Mouse (Mus musculus) urinary bladder, postnatal 4 days (tissue): ENCODE measurements around the gene Ldlr.
"Not testable (repeated sequence)": the region's sequence is repeated elsewhere in the genome, so short reads cannot be mapped to it uniquely, and the experiment has no call there.

Source experiments
- DNase-seq, 2 experiments: peaks; one replicate each; pipeline ENCODE4 v3.0.0; 2021 to 2022; ENCODE audit warnings: low spot score in 2 of 2

Ldlr gene

DNA sequence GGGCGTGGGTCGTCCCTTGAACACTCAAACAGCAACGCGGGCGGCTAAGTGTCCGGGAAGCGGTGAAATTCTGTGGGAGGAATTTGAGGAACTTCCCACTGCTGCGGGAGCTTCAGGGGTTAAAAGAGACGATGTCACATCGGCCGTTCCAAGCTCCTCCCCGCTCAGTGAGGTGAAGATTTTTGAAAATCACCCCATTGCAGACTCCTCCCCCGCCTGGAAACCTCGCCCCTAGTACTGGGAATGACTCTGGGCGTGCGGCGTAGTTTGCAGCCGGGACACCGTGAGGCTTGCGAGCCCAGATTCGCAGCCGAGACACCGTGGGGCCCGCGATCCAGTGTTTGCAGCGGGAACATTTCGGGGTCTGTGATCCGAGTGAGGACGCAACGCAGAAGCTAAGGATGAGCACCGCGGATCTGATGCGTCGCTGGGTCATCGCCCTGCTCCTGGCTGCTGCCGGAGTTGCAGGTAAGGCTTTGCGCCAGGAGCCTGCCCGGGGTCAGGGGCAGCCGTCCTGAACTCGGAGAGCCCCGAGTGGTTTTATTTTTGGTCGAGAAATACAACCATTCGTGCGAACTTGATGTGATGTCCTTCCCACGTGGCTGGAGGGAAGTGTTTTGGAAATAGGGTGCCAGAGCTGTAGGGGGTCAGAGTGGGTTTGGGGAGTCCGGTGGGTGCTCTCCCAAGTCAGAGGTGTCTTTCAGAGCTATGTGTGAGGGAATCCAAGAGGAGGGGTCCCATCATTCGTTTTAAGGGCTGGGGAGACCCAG, at the start of gene Ldlr:
Gene Ldlr (plus strand): TSS at position 107 of the 770 bp plus-strand sequence.
- DNase-seq: peak; percentile 86 to 92

DNA sequence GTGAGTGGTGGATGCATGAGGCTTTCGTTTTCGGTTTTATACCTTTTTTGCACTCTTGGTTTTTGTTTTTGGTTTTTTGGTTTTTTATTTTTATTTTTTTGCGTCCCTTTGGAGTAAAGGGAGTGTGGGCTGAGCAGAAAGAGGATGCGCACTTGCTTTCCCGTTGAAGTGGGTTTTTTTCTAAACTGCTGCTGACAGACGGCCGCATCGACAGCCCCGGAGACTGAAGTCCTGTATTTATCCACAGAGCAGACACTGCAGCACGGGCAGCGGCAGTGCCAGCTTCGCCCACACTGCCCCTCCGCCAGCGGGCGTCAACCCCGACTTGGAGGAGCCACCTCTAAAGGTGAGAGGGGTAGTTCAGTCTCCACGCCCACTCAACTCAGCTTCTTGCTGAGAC, 45.6 kb upstream of the Ldlr start:
- DNase-seq: no peak

DNA sequence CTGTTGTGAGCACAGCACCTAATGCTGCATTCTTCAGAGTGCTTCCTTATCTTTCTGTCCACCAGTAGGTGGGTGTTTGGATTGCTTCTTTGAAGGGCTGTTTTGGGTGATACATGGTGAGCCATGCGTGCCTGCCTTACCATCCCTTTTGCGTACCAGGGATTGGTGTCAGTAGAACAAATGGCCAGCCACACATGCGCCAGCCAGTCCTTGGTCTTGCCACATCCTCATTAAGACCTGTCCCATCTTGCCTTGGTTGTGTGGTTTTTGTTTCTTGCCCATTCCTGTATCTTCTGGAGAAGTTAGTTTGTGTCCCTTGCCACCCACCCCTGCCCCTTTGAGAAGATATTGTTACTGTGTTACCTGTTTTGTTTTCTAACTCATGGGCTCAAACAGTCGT, 42.8 kb upstream of the Ldlr start:
- DNase-seq: no peak

DNA sequence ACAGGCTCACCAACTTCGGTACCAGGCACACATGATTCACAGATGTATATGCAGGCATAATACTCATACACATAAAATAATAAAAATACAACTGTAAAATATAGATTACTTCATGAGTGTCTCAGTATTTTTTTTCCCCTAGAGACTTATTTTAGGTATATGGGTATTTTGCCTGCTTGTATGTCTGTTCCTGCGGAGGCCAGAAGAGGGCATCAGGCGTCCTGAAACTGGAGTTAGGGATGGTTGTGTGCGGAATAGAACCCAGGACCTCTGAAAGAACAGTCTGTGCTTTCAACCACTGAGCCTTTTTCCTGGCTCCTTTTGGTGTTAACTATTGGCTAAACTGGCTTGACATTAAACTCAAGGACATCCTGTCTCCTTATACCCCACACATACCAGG, 40.5 kb upstream of the Ldlr start:
- DNase-seq: no peak

DNA sequence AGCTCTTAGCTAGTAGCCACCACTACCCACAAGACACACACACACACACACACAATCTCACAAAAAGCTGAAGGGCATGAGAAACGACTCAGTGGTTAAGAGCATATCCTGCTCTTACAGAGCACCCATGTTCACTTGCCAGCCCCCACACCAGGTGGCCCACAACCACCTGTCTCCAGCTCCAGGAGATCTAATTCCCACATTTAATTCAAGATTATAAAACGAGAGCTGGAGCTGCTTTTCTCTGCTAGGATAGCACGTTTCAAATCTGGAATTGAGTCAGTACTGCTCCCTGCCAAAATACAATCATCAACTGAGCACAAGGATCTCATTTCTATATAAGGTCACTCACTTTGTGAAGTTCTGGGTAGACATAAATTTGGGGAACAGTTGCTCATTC, 39.4 kb upstream of the Ldlr start:
- DNase-seq: no peak

DNA sequence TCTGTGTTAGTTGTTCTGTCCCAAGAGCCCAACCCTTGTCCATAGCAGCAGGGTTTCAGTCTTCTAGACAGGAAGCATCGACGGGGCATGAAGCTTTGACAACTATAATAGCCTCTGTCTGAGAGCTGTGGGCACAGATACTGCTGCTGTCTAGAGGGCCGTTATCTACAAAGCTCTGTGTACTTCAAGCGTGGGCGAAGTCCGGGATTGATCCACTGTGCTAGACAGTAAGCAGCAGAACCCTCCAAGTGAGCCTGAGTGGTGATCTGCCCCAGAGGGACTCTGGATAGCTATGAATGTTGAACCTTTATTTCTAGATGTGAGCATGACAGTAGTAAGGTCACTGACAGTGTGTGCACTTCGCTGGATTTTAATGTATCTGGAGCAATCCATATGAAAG, 34.7 kb upstream of the Ldlr start:
- DNase-seq: no peak

DNA sequence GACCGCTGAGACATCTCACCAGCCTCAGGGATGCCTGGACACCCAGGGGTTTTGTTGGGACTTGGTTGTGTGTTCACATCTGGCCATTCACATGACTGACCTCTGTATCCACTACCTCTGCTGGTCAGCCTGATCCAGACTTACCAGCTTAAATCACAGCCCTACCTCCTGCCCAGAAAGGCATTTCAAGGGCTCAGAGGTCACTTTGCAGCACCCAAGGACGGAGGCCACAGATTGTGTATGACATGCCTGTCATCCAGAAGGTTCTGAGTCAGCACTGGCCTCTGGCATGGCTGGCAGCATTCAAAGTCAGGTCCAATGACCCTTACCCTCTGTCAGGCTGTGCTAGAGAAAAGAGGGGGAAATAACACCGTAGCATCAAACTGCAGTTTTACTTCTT, 33.3 kb upstream of the Ldlr start:
- DNase-seq: no peak

DNA sequence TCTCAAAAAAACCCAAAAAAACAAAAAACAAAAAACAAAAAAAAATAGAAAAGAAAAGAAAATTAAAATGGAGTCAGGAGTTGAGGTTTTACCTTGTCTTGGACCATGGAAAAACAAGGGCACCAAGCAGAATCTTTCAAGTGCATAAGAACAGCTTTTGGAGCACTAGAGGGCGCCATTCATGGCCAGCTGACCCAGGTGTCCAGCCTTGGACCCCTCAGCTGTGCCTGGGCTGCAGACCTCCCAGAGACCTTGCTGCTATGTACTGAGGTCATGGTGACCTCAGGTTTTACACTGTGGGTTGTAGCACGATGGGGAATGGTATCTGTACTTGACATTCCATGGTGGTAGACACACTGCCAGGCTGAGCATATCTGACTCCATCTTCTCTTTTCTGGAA, 31.4 kb upstream of the Ldlr start:
- DNase-seq: no peak

DNA sequence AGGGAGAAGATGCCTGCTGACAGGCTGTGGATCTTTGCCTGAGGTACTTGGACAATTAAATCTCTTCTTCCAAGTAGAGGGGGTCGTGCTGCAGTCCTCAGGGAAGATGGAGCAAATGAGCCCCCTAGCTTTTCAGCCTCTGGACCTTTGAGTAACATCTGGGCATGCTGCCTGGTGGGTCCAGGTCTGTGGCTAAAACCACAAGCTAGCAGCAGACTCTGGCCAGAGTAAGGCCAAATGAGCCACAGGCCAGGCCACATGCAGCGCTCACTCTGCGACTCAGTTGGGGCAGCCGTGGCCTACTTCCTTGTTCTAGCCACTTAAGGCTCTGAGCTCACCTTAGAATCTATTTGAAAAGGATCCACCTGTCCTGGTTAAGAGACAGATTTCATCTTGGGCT, 30.8 kb upstream of the Ldlr start:
- DNase-seq: no peak

DNA sequence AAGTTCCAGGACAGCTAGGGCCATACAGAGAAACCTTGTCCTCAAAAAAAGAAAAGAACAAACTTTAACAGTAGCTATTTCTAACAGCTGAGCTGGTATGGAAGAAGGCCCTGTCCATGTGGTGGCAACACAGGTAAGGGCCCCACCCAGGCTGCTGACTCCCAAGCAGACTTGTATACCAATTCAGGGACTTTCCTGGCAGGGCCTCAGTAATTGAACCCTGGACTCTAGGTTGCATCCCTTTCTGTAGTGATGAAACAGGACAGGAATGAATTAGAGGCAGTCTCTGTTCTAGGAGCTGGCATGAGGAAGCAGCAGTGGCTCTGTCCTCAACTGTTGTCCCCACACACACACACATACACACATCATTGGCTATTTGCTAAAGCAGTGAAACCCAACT, 29.2 kb upstream of the Ldlr start:
- DNase-seq: no peak

DNA sequence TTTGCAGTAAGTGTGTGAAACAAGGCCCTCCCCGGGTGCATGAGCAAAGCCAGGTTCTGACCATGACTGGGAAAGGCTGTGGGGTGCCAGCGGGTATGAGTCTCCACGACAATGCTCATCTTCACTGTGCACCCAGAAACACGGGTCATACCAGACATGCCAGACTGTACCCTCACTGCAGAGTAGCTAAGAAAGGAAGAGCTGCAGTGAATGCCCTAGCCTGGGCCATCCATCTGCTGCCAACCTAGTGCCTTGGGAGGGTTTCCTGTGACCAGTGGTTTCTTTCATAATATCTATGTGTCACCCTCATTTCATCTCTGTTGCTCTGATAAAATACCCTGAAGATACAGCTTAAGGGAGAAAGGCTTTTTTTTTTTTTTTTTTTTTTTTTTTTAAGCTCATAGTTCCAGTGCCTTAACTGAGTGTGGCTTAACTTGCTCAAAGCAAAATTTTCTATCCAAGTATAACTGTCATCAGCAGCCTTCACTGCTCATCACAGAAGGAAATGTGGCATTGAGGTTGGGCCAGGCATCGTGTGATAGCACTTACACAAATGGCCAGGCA, 28.0 kb upstream of the Ldlr start:
- DNase-seq: no peak

DNA sequence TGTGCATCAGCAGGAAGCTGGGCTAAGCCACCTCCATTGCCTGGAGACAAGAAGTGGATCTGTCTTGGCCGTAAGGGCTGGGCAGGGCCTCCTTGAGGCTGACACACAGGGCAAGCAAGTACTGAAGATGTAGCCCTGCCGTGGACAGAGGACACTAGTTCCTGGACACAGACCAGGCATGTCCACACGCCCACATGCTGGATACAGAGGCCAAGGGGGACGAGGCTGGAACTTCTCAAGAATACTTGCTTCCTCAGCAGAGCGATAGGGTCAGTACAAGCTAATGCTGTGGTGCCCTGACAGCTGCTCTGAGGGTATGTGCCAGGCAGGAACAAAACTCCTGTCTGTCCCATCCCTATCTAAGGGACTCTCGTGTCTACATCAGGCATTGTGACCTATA, 26.2 kb upstream of the Ldlr start:
- no peak for DNase-seq

DNA sequence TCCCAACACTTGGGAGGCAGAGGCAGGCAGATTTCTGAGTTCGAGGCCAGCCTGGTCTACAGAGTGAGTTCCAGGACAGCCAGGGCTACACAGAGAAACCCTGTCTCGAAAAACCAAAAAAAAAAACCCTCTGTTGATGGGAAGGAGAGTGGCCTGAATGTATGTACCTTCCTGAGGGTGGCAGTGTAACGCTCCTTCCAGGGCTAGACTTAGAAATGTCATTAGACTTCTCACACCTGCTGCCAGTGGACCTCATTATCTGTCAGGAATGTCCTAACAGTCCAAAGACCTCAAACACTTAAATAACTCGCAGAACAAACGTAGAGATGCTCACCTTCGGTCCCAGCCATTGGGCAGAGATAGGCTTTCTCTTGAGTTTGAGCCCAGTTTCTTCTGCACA, 24.0 kb upstream of the Ldlr start:
- DNase-seq: not testable (repeated sequence)

DNA sequence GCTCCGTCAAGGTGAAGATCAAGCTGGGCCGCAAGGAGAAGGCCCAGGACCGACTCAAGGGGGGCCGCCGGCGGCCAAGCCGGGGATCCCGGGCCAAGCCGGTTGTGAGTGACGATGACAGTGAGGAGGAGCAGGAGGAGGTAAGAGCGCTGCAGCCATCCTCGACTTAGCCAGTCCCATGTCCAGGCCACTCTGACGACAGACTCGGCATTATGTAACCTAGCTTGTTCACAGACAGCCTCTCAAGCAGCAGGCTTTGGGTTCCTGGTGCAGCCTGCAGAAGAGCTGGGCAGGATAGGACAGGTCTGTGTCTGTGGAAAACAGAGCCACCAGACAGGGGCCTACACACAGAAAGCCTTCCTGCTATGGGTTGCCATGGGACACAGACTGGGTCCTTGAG, 22.2 kb upstream of the Ldlr start:
- no peak for DNase-seq

DNA sequence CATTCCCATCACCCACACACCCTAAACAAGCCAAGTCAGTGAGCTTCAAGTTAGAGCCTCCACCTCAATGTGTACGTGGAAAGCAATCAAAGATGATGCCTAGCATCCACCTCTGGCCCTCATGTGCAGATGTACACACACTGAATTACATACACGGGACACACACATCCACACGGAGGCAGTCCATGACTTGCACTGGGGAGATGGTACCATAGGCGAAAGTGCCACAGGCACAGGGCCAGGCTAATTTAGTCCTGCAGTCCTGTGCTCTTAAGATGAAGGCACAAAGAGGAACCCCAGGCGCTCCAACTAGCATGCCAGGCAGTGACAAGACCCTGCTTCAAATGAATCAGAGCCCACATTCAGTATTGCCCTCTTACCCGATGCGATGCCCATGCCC, 19.8 kb upstream of the Ldlr start:
- DNase-seq: no peak

DNA sequence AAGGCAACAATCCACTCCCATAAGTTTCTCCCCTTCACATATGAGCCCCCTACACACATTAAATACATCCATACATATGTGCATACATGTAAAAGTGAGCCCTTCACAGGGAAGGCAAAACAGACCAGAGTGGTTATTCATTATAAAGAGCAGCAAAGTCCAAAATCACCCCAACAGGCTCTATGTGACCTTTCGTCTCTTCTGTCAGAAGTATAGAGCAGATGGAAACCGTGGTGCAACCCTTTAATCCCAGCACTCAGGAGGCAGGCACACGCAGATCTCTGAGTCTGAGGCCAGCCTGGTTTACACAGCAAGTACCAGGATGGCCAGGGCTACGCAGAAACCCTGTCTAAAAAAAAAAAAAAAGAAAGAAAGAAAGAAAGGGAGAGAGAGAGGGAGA, 17.2 kb upstream of the Ldlr start:
- DNase-seq: no peak

DNA sequence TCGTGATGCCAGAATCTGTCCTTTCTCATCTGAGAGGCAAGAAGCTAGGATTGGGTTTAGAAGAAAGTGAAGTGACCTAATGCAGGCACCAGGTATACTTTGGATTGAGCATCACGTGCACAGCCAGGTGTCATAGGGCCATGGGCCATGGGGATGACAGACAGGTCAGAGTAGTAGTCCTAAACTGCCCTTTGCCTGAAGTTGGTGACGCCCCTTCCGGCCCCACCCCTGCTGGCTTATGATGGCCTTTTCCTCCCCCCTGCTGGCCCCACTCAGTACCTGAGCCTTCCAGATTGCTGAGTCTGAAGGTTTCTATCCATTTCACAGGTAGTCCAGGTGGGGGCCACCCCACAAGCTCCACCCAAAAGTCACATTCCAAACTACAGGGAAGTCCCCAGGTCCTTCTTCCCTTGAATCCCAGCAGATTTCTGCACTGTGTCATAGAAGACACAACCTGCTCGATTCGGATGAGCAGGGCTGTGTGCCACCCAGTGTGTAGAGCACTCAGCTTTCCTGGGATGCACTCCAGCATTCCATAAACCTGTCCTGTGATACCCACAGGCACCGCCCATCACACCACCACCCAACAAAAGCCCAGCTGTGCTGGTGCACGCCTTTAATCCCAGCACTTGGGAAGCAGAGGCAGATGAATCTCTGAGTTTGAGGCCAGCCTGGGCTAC, 16.6 kb upstream of the Ldlr start:
- no peak for DNase-seq

DNA sequence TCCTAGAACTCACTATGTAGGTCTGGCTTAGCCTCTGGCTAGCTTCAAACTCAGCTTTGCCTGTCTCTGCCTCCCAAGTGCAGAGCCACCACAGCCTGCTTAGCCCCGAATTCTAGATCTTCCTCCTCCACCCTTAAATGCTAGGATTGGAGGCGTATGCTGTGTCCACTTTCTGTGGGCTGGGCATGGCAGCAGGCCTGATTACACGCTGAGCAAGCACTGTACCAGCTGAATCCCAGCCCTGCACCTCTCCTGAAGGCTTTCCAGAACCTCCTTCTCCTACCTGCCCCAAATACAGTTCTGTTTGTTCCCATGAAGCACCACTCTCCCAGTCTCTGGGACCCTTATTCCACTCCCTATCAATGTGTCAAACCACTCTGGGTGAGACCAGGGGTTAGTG, 13.9 kb upstream of the Ldlr start:
- DNase-seq: no peak

DNA sequence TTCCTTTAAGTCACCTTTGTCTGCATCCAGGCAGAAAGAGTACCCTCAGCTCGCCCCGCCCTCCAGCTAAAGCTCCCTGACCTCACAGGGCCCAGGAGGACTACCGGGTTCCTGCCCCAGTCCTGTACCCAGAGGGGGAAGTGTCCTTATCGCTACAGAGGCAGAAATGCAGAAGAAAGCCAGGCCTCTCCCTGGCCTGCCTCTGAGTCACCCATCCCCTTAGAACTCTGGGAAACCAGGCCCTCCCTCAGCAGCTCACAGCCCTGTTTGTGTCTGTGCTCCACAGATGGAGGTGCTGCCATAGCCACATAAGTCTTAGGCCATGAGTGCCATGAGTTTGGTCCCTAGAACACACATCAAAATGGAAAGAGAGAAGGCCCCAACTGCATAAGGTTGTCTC, 8.0 kb upstream of the Ldlr start:
- peak in 1 of 2 experiments; percentile 33 for DNase-seq

DNA sequence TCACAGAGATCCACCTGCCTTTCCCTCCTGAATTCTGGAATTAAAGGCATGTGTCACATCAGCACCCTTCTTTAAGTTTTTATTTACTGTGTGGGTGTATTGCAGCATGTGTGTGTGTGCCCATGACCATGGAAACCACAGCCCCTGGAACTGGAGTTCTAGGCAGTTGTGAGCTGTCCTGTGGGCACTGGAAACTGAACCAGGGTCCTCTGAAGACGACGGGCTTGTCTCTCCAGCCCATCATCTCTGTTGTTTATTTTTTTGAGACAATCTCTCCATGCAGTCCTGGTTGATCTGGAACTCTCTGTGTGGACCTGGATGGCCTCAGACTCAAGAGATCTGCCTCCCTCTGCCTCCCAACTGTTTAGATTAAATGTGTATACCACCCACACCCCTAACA, 6.3 kb upstream of the Ldlr start:
- DNase-seq: no peak

DNA sequence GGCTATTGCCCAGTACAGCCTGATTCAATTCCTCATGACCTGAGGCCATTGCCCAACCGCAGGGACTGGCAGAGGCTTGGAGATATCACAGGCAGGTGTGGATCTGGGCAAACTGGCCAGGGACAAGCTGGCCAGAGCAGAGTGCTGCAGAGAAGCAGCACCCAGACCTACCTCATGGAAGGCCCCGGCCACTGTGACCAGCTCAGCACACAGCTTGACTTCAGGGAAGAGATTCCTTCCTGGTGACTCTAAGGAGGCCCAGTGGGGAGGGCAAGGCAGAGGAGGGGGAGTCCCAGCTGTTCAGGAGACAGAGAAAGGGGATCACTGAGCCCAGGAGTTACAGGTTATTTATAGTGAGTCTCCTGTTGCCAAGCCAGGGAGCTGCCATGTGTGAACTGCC, 2.2 kb upstream of the Ldlr start:
- DNase-seq: no peak

DNA sequence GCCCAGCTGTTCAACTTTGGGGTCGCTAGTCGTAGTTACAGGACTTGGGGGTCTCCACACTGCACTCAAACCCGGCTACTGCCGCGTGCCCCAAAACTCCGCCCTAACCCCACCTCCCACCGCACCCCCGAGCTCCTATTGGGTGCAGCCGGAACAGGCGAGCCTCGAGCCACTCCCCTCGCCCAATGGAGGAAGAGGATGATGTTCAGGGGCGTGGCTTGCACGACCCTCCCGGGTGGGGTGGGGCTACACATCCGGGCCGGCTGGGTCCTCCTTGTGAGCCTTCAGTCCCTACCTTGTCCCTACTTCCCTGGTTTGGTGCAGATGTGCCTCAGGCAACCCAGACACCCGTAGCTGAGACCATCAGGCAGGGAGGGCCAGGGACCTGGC, 859 bp downstream of the Ldlr start:
- peak; percentile 93 to 95 for DNase-seq
